Mouse (Mus musculus) limb, embryonic 14.5 days (tissue): ENCODE results near the gene Sesn1. TPM values are rescaled to one million over a fixed set of nuclear protein-coding genes. Genes with fewer than 3 reads are reported as not detected.

Source experiments
- ATAC-seq: fragments of 200-750 bp; cut with Nextera tagmentation; 2 replicates; pipeline ENCODE4 v1.8.0; 2017; ENCODE audit warnings: low read depth, moderate number of reproducible peaks, moderate TSS enrichment; ENCODE audit not compliant: low FRiP score
- DNase-seq: peaks from one replicate; pipeline ENCODE4 v3.0.0-alpha.2; 2015; ENCODE audit warnings: low spot score
- H3K27ac ChIP-seq: fragments of 300-500 bp; sonication (generic); replicated peaks from 2 replicates; pipeline ENCODE4 v1.5.1; 2014; ENCODE audit warnings: low read depth, mild to moderate bottlenecking, low read length, moderate library complexity, mixed read lengths
- H3K27me3 ChIP-seq: fragments of 300-500 bp; sonication (generic); 2 replicates; pipeline ENCODE4 v1.6.1; 2014; ENCODE audit warnings: low read length, mixed read lengths; ENCODE audit not compliant: control insufficient read depth, insufficient read depth
- H3K36me3 ChIP-seq: fragments of 300-500 bp; sonication (generic); 2 replicates; pipeline ENCODE4 v1.6.1; 2014; ENCODE audit warnings: mild to moderate bottlenecking, low read length, moderate library complexity, mixed read lengths; ENCODE audit not compliant: control insufficient read depth, insufficient read depth
- H3K4me1 ChIP-seq: fragments of 300-500 bp; sonication (generic); 2 replicates; pipeline ENCODE4 v1.6.1; 2014; ENCODE audit warnings: antibody characterized with exemption, low read length, mixed read lengths; ENCODE audit not compliant: control insufficient read depth, insufficient read depth
- H3K4me2 ChIP-seq: fragments of 300-500 bp; sonication (generic); replicated peaks from 2 replicates; pipeline ENCODE4 v1.6.1; 2014; ENCODE audit warnings: low read depth, mild to moderate bottlenecking, low read length, moderate library complexity; ENCODE audit not compliant: severe bottlenecking
- H3K4me3 ChIP-seq: fragments of 300-500 bp; sonication (generic); replicated peaks from 2 replicates; pipeline ENCODE4 v1.5.1; 2014; ENCODE audit warnings: low read length
- H3K9ac ChIP-seq: fragments of 300-500 bp; sonication (generic); 2 replicates; pipeline ENCODE4 v1.6.1; 2014; ENCODE audit warnings: mild to moderate bottlenecking, low read depth, low read length, moderate library complexity; ENCODE audit not compliant: severe bottlenecking
- H3K9me3 ChIP-seq: fragments of 300-500 bp; sonication (generic); 2 replicates; pipeline ENCODE4 v1.6.1; 2016; ENCODE audit warnings: low read length; ENCODE audit not compliant: control insufficient read depth
- POLR2A ChIP-seq: fragments of 200-500 bp; IDR thresholded peaks from 2 replicates; pipeline ENCODE4 v1.8.0; 2012; ENCODE audit warnings: inconsistent platforms, mild to moderate bottlenecking, moderate library complexity, borderline replicate concordance; ENCODE audit not compliant: insufficient read depth, insufficient read length; ENCODE audit errors: extremely low read depth
- WGBS: fragments of 180-500 bp; shearing (Covaris S2); extraction: QIAGEN DNeasy Blood & Tissue Kit; methylation state at CpG from one replicate; pipeline ENCODE4 v1.1.7; 2014; 5-methylcytosine and 5-hydroxymethylcytosine counted together
- polyA plus RNA-seq, 2 experiments: library from polyadenylated mRNA; depleted of rRNA in 1 of 2; stranded (reverse) in 1 of 2; unstranded in 1 of 2; fragments of >200 nt; fragmentation: Nextera tagmentation in 1 of 2; extraction: Ambion mirVana in 1 of 2; gene quantifications; 2 replicates each; pipeline versions ENCODE4 v1.2.1 to v1.2.3; 2012 to 2014

Sesn1 gene
- polyA plus RNA-seq, 2 experiments, result 37.0 to 42.9 TPM

GRCm38 (mm10) chr10:41870101-41870500 lies 60.4 kb downstream of the Sesn1 start:
- no peak for ATAC-seq
- Histone ChIP-seq H3K4me2 (no peak overlapping the region), H3K4me3 (no peak overlapping the region), H3K9me3 (no peaks in the 10 kb centered on the region), H3K4me1 (peaks cover 7% of the 10 kb centered on the region; the same call in 1 of the 2 replicates), H3K27ac (no peak overlapping the region), H3K9ac (no peak overlapping the region), H3K27me3 (no peaks in the 10 kb centered on the region), H3K36me3 (no peaks in the 10 kb centered on the region)
- no peak for DNase-seq
- no peak for TF ChIP-seq POLR2A
- 60% methylated on average over 2 of the region's 2 CpGs for WGBS

DNA sequence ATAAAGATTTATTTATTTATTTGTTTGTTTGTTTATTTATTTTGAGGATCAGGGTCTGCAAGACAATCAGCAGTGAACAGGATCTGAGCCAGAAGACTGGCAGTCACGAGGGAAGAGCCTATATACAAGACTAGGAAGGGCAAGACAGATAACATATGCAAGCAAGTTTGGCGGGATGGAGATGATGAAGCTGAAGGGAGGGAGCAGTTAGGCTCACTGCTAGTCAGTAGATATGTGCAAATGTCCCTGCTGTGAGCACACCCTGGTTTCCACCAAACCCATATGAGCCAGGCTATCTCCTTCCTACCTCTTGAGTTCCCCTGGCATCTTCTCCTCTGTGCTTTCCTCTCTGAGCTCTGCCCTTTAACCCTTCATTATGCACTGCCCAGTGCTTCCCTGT lies 61.8 kb downstream of the Sesn1 start:
- H3K27me3 ChIP-seq, result no peaks in the 10 kb centered on the region
- no peaks in the 10 kb centered on the region for H3K9me3 ChIP-seq
- no peak overlapping the region for H3K27ac ChIP-seq
- DNase-seq (no peak), ATAC-seq (no peak)
- WGBS, result 75% methylated on average over 2 of the region's 2 CpGs
- H3K4me3 ChIP-seq, result no peak overlapping the region
- H3K4me1 ChIP-seq, result peaks cover 3% of the 10 kb centered on the region; the same call in 1 of the 2 replicates
- H3K36me3 ChIP-seq, result no peaks in the 10 kb centered on the region
- no peak for TF ChIP-seq POLR2A
- H3K9ac ChIP-seq, result no peak overlapping the region
- H3K4me2 ChIP-seq, result no peak overlapping the region

DNA sequence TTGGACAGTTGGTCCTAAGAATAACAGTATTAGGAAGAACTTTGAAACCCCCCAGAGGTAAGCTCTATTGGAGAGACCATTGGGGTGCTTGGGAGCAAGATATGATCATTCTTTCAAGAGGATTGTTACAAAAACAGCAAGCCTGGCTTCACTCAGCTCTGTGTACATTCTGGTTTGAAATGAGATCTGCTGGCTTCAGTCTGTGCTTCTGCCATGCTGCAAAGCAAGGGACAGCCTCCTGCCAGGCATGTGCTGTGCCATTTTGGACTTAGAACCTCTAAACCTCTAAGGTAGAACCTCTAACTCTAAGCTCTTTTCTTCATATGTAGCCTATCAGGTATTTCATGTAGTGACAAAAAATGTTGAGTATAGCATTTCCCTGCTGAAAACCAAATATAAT lies 65.9 kb downstream of the Sesn1 start:
- H3K27ac ChIP-seq, result no peak overlapping the region
- no peak for ATAC-seq
- no peaks in the 10 kb centered on the region for H3K9me3 ChIP-seq
- no peaks in the 10 kb centered on the region for H3K36me3 ChIP-seq
- H3K27me3 ChIP-seq, result no peaks in the 10 kb centered on the region
- no peak overlapping the region for H3K4me2 ChIP-seq
- no peak overlapping the region for H3K9ac ChIP-seq
- no peak overlapping the region for H3K4me3 ChIP-seq
- H3K4me1 ChIP-seq, result no peaks in the 10 kb centered on the region
- DNase-seq, result no peak
- no peak for TF ChIP-seq POLR2A

DNA sequence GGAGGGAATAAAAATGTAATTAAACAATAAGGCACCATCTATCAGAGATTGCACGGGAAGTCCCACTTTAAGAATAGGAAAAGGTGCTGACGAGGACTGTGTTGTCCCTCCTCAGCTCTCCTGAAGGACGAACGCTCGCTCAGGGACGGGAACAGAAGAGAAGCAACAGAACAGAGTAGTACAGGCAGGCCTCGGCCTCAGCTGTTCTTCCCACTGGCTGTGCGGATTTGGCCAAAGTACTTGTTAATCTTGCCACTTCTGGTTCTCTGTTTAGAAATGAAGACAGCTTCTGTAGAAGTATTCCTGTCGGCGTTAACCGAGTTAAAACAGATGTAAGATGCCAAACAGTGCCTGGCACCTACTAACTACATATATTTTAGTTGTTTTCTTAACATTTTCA lies 68.6 kb downstream of the Sesn1 start:
- Histone ChIP-seq H3K9ac (no peak overlapping the region), H3K4me1 (no peaks in the 10 kb centered on the region), H3K4me3 (no peak overlapping the region), H3K27me3 (no peaks in the 10 kb centered on the region), H3K36me3 (no peaks in the 10 kb centered on the region), H3K9me3 (no peaks in the 10 kb centered on the region), H3K27ac (no peak overlapping the region), H3K4me2 (no peak overlapping the region)
- no peak for TF ChIP-seq POLR2A
- 80% methylated on average over 11 of the region's 11 CpGs for WGBS
- ATAC-seq, result no peak
- DNase-seq, result no peak

- 77% methylated on average over 1 of the region's 1 CpGs for WGBS
- H3K4me3 ChIP-seq, result no peak overlapping the region
- H3K36me3 ChIP-seq, result no peaks in the 10 kb centered on the region
- no peak for ATAC-seq
- no peaks in the 10 kb centered on the region for H3K9me3 ChIP-seq
- no peak for DNase-seq
- H3K27ac ChIP-seq, result no peak overlapping the region
- TF ChIP-seq POLR2A, result no peak
- no peaks in the 10 kb centered on the region for H3K27me3 ChIP-seq
- no peak overlapping the region for H3K9ac ChIP-seq
- no peak overlapping the region for H3K4me2 ChIP-seq
- no peaks in the 10 kb centered on the region for H3K4me1 ChIP-seq
Measured at GRCm38 (mm10) chr10:41879675-41880074, 69.9 kb downstream of the Sesn1 start.

DNA sequence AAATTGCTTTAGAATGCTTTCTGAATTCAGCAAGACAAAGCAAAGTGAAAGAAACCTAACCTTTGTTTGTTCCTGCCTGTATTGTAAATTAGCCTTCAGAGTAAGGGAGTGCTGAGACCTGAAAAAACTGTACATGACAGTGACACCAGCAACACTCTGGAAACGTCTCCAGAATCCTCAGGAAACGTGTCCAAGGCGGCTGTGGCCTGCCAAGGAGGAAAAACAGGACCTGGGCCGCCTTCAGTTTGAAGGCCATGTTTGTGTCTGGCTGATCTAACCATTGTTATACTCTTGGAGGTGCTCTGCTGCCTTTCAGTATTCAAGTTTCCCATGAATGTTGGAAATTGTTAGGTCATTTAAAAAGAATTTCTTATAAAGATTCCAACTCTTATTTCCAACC lies 70.5 kb downstream of the Sesn1 start:
- no peak for DNase-seq
- H3K4me3 ChIP-seq, result no peak overlapping the region
- H3K27me3 ChIP-seq, result no peaks in the 10 kb centered on the region
- H3K36me3 ChIP-seq, result no peaks in the 10 kb centered on the region
- 39% methylated on average over 4 of the region's 4 CpGs for WGBS
- no peak overlapping the region for H3K27ac ChIP-seq
- no peaks in the 10 kb centered on the region for H3K9me3 ChIP-seq
- H3K4me2 ChIP-seq, result no peak overlapping the region
- no peak overlapping the region for H3K9ac ChIP-seq
- no peak for ATAC-seq
- no peak for TF ChIP-seq POLR2A
- 0 out of 2 replicates have a peak, but pooled peaks cover 2% of the 10 kb centered on the region for H3K4me1 ChIP-seq
